Mouse (Mus musculus) hindbrain, embryonic 11.5 days (tissue): ENCODE measurements around the gene Smc5. TPM values are rescaled to one million over a fixed set of nuclear protein-coding genes. Genes with fewer than 3 reads are reported as not detected.

Experiments
- ATAC-seq: fragments of 200-750 bp; cut with Nextera tagmentation; 2 replicates; pipeline ENCODE4 v1.8.0; 2017; ENCODE audit warnings: mild to moderate bottlenecking, moderate TSS enrichment, moderate library complexity; ENCODE audit not compliant: low FRiP score
- DNase-seq: peaks from one replicate; pipeline ENCODE4 v3.0.0-alpha.2; 2015; ENCODE audit warnings: low spot score
- H3K27ac ChIP-seq: fragments of 300-500 bp; sonication (generic); 2 replicates; pipeline ENCODE4 v1.5.1; 2014; ENCODE audit warnings: mild to moderate bottlenecking, low read depth, low read length
- H3K27me3 ChIP-seq: fragments of 300-500 bp; sonication (generic); 2 replicates; pipeline ENCODE4 v1.6.1; 2014; ENCODE audit warnings: mild to moderate bottlenecking, low read length, moderate library complexity, mixed read lengths; ENCODE audit not compliant: control insufficient read depth, insufficient read depth
- H3K36me3 ChIP-seq: fragments of 300-500 bp; sonication (generic); 2 replicates; pipeline ENCODE4 v1.6.1; 2014; ENCODE audit warnings: mild to moderate bottlenecking, low read length, moderate library complexity, mixed read lengths; ENCODE audit not compliant: control insufficient read depth, insufficient read depth
- H3K4me1 ChIP-seq: fragments of 300-500 bp; sonication (generic); replicated peaks from 2 replicates; pipeline ENCODE4 v1.6.1; 2014; ENCODE audit warnings: low read length, mixed read lengths; ENCODE audit not compliant: control insufficient read depth, insufficient read depth
- H3K4me2 ChIP-seq: fragments of 300-500 bp; sonication (generic); replicated peaks from 2 replicates; pipeline ENCODE4 v1.6.1; 2014; ENCODE audit warnings: mild to moderate bottlenecking, low read depth, low read length
- H3K4me3 ChIP-seq: fragments of 300-500 bp; sonication (generic); 2 replicates; pipeline ENCODE4 v1.5.1; 2014; ENCODE audit warnings: low read depth, low read length
- H3K9ac ChIP-seq: fragments of 300-500 bp; sonication (generic); 2 replicates; pipeline ENCODE4 v1.6.1; 2014; ENCODE audit warnings: low read depth, low read length
- H3K9me3 ChIP-seq: fragments of 300-500 bp; sonication (generic); 2 replicates; pipeline ENCODE4 v1.6.1; 2016; ENCODE audit warnings: low read length; ENCODE audit not compliant: control insufficient read depth
- WGBS: fragments of 180-500 bp; shearing (Covaris S2); extraction: QIAGEN DNeasy Blood & Tissue Kit; methylation state at CpG from one replicate; pipeline ENCODE4 v1.1.7; 2014; 5-methylcytosine and 5-hydroxymethylcytosine counted together
- polyA plus RNA-seq: library from polyadenylated mRNA; unstranded; fragments of >200 nt; fragmentation: Nextera tagmentation; extraction: Ambion mirVana; gene quantifications from 2 replicates; pipeline ENCODE4 v1.2.1, GENCODE M21; 2014

Gene Smc5
- polyA plus RNA-seq, 1 experiment from 2014 or later: 57.4 TPM

- no peak overlapping the region for H3K4me3 ChIP-seq
- no peaks in the 10 kb centered on the region for H3K27me3 ChIP-seq
- no peak overlapping the region for H3K27ac ChIP-seq
- H3K36me3 ChIP-seq: no peaks in the 10 kb centered on the region
- ATAC-seq (no peak), DNase-seq (no peak)
- H3K9ac ChIP-seq: no peak overlapping the region
- no peak overlapping the region for H3K4me2 ChIP-seq
- no peaks in the 10 kb centered on the region for H3K9me3 ChIP-seq
- H3K4me1 ChIP-seq: no peaks in the 10 kb centered on the region
These were observed 23.5 kb upstream of the Smc5 start for GRCm38 (mm10) chr19:23297191-23297590.

GRCm38 (mm10) chr19:23289251-23289650 is 15.6 kb upstream of the Smc5 start:
- no peaks in the 10 kb centered on the region for H3K27me3 ChIP-seq
- DNase-seq (no peak), ATAC-seq (no peak)
- H3K9ac ChIP-seq: no peak overlapping the region
- H3K4me2 ChIP-seq: no peak overlapping the region
- H3K36me3 ChIP-seq: no peaks in the 10 kb centered on the region
- H3K27ac ChIP-seq: no peak overlapping the region
- whole genome bisulfite sequencing: 79% methylated on average over 1 of the region's 1 CpGs
- no peak overlapping the region for H3K4me3 ChIP-seq
- no peaks in the 10 kb centered on the region for H3K4me1 ChIP-seq
- H3K9me3 ChIP-seq: no peaks in the 10 kb centered on the region

- Histone ChIP-seq H3K4me1 (no peaks in the 10 kb centered on the region), H3K27me3 (no peaks in the 10 kb centered on the region), H3K4me3 (no peak overlapping the region), H3K27ac (no peak overlapping the region), H3K9ac (no peak overlapping the region), H3K4me2 (no peak overlapping the region), H3K9me3 (no peaks in the 10 kb centered on the region), H3K36me3 (no peaks in the 10 kb centered on the region)
- 57% methylated on average over 8 of the region's 8 CpGs for WGBS
- ATAC-seq (no peak), DNase-seq (no peak)
These were observed 8.4 kb upstream of the Smc5 start for GRCm38 (mm10) chr19:23281911-23282660.

- Histone ChIP-seq H3K27ac (no peak overlapping the region), H3K27me3 (no peaks in the 10 kb centered on the region), H3K4me1 (no peaks in the 10 kb centered on the region), H3K36me3 (no peaks in the 10 kb centered on the region), H3K4me2 (peak overlapping the region; percentile 45), H3K9ac (peak overlapping the region; percentile 94; the same call in 1 of the 2 replicates), H3K9me3 (no peaks in the 10 kb centered on the region), H3K4me3 (peak overlapping the region; percentile 81)
- ATAC-seq (peak; percentile 60), DNase-seq (peak; percentile 19)
- WGBS: 89% methylated on average over 3 of the region's 4 CpGs
These were observed 492 bp upstream of the Smc5 start for GRCm38 (mm10) chr19:23274054-23274724.

GRCm38 (mm10) chr19:23256771-23257170 is 16.9 kb downstream of the Smc5 start:
- DNase-seq: no peak
- no peak overlapping the region for H3K9ac ChIP-seq
- H3K4me2 ChIP-seq: no peak overlapping the region
- no peak overlapping the region for H3K4me3 ChIP-seq
- no peaks in the 10 kb centered on the region for H3K9me3 ChIP-seq
- no peaks in the 10 kb centered on the region for H3K4me1 ChIP-seq
- peaks cover 8% of the 10 kb centered on the region for H3K36me3 ChIP-seq
- no peaks in the 10 kb centered on the region for H3K27me3 ChIP-seq
- no peak for ATAC-seq
- 82% methylated on average over 9 of the region's 9 CpGs for WGBS
- H3K27ac ChIP-seq: no peak overlapping the region

- H3K4me3 ChIP-seq: no peak overlapping the region
- no peak overlapping the region for H3K27ac ChIP-seq
- no peaks in the 10 kb centered on the region for H3K9me3 ChIP-seq
- no peaks in the 10 kb centered on the region for H3K4me1 ChIP-seq
- H3K36me3 ChIP-seq: no peaks in the 10 kb centered on the region
- no peak overlapping the region for H3K9ac ChIP-seq
- ATAC-seq (no peak), DNase-seq (no peak)
- no peaks in the 10 kb centered on the region for H3K27me3 ChIP-seq
- no peak overlapping the region for H3K4me2 ChIP-seq
- 93% methylated on average over 2 of the region's 2 CpGs for WGBS
These were observed 27.2 kb downstream of the Smc5 start for GRCm38 (mm10) chr19:23246473-23246872.

- ATAC-seq (no peak), DNase-seq (peak; percentile 24)
- Histone ChIP-seq H3K27ac (no peak overlapping the region), H3K36me3 (no peaks in the 10 kb centered on the region), H3K27me3 (no peaks in the 10 kb centered on the region), H3K9me3 (no peaks in the 10 kb centered on the region), H3K4me2 (no peak overlapping the region), H3K4me1 (no peaks in the 10 kb centered on the region), H3K4me3 (no peak overlapping the region), H3K9ac (no peak overlapping the region)
- WGBS: 65% methylated on average over 4 of the region's 4 CpGs
These were observed 48.6 kb downstream of the Smc5 start for GRCm38 (mm10) chr19:23225065-23225464.

- no peak overlapping the region for H3K4me3 ChIP-seq
- no peaks in the 10 kb centered on the region for H3K36me3 ChIP-seq
- no peak overlapping the region for H3K27ac ChIP-seq
- DNase-seq (no peak), ATAC-seq (no peak)
- H3K27me3 ChIP-seq: no peaks in the 10 kb centered on the region
- no peaks in the 10 kb centered on the region for H3K9me3 ChIP-seq
- H3K4me1 ChIP-seq: no peaks in the 10 kb centered on the region
- no peak overlapping the region for H3K4me2 ChIP-seq
- H3K9ac ChIP-seq: no peak overlapping the region
- WGBS: 82% methylated on average over 8 of the region's 8 CpGs
These were observed 59.4 kb downstream of the Smc5 start for GRCm38 (mm10) chr19:23214326-23214725.

GRCm38 (mm10) chr19:23211325-23211724 is 62.4 kb downstream of the Smc5 start:
- Histone ChIP-seq H3K4me2 (no peak overlapping the region), H3K36me3 (no peaks in the 10 kb centered on the region), H3K9me3 (no peaks in the 10 kb centered on the region), H3K4me3 (no peak overlapping the region), H3K4me1 (no peaks in the 10 kb centered on the region), H3K27me3 (no peaks in the 10 kb centered on the region), H3K9ac (no peak overlapping the region), H3K27ac (no peak overlapping the region)
- WGBS: 88% methylated on average over 6 of the region's 6 CpGs
- no peak for ATAC-seq
- DNase-seq: no peak
